Mouse (Mus musculus): Measurements from ENCODE around the gene Nap1l1. TPM values are rescaled to one million over a fixed set of nuclear protein-coding genes. Genes with fewer than 3 reads are reported as not detected.

Nap1l1 gene
- total and polyA plus RNA-seq, 2 experiments: 3.7 to 27.8 TPM

GRCm38 (mm10) chr10:111506926-111507459, 34.0 kb downstream of the Nap1l1 start:
- peaks cover 13% of the 10 kb centered on the region; the same call in 1 of the 2 replicates for H3K79me2 ChIP-seq (ENCODE audit: control insufficient read depth, insufficient read depth, low read length)
- TF ChIP-seq POLR2A (IDR thresholded peaks at IDR 0.05; ENCODE audit: extremely low read depth, insufficient read depth, low read length): no peak; the same call in 1 of the 2 replicates
- TF ChIP-seq CTCF (IDR thresholded peaks at IDR 0.05; ENCODE audit: low read depth, low read length): no peak
- peaks cover 6% of the 10 kb centered on the region; the same call in 1 of the 2 replicates for H3K36me3 ChIP-seq (ENCODE audit: control insufficient read depth, insufficient read depth, low read length)
- no peaks in the 10 kb centered on the region for H3K27me3 ChIP-seq (ENCODE audit: control insufficient read depth, insufficient read depth, low read length)
- WGBS: under 1% methylated on average over 23 of the region's 23 CpGs
- H3K27ac ChIP-seq (replicated peaks; ENCODE audit: insufficient read depth, low read depth, low read length): peak overlapping the region; percentile 80
- H3K9ac ChIP-seq (ENCODE audit: low read depth, low read length): peak overlapping the region; percentile 98
- H3K4me1 ChIP-seq (ENCODE audit: control insufficient read depth, insufficient read depth, low read length): peaks cover 6% of the 10 kb centered on the region
- no peak for DNase-seq (ENCODE audit: extremely low read depth, low read depth, low spot score)
- peak overlapping the region; percentile 93 for H3K4me3 ChIP-seq (ENCODE audit: insufficient read depth, low read depth, low read length)

- Histone ChIP-seq H3K27ac (replicated peaks; ENCODE audit: insufficient read depth, low read depth, low read length) (peak overlapping the region; percentile 80), H3K79me2 (ENCODE audit: control insufficient read depth, insufficient read depth, low read length) (peaks cover 13% of the 10 kb centered on the region; the same call in 1 of the 2 replicates), H3K27me3 (ENCODE audit: control insufficient read depth, insufficient read depth, low read length) (no peaks in the 10 kb centered on the region), H3K36me3 (ENCODE audit: control insufficient read depth, insufficient read depth, low read length) (peaks cover 6% of the 10 kb centered on the region; the same call in 1 of the 2 replicates), H3K4me3 (ENCODE audit: insufficient read depth, low read depth, low read length) (peak overlapping the region; percentile 93), H3K9ac (ENCODE audit: low read depth, low read length) (peak overlapping the region; percentile 98), H3K4me1 (ENCODE audit: control insufficient read depth, insufficient read depth, low read length) (peaks cover 6% of the 10 kb centered on the region)
- TF ChIP-seq POLR2A (IDR thresholded peaks at IDR 0.05; ENCODE audit: extremely low read depth, insufficient read depth, low read length) (peak; percentile 16; the same call in 1 of the 2 replicates), CTCF (IDR thresholded peaks at IDR 0.05; ENCODE audit: low read depth, low read length) (0 out of 2 replicates have a peak, but pooled peaks have one; percentile 16)
- 3% methylated on average over 38 of the region's 38 CpGs for WGBS
- peak; percentile 80 for DNase-seq (ENCODE audit: extremely low read depth, low read depth, low spot score)
These were observed 34.6 kb downstream of the Nap1l1 start for GRCm38 (mm10) chr10:111507460-111508211.

- 13% methylated on average over 7 of the region's 7 CpGs for WGBS
- H3K4me3 ChIP-seq (ENCODE audit: insufficient read depth, low read depth, low read length): peak overlapping the region; percentile 93
- H3K4me1 ChIP-seq (ENCODE audit: control insufficient read depth, insufficient read depth, low read length): peaks cover 6% of the 10 kb centered on the region
- DNase-seq (ENCODE audit: extremely low read depth, low read depth, low spot score): peak; percentile 17
- H3K79me2 ChIP-seq (ENCODE audit: control insufficient read depth, insufficient read depth, low read length): peaks cover 13% of the 10 kb centered on the region; the same call in 1 of the 2 replicates
- peak overlapping the region; percentile 71 for H3K9ac ChIP-seq (ENCODE audit: low read depth, low read length)
- H3K27me3 ChIP-seq (ENCODE audit: control insufficient read depth, insufficient read depth, low read length): no peaks in the 10 kb centered on the region
- peak overlapping the region; percentile 80 for H3K27ac ChIP-seq (replicated peaks; ENCODE audit: insufficient read depth, low read depth, low read length)
- H3K36me3 ChIP-seq (ENCODE audit: control insufficient read depth, insufficient read depth, low read length): peaks cover 6% of the 10 kb centered on the region; the same call in 1 of the 2 replicates
- TF ChIP-seq CTCF (IDR thresholded peaks at IDR 0.05; ENCODE audit: low read depth, low read length) (no peak), POLR2A (IDR thresholded peaks at IDR 0.05; ENCODE audit: extremely low read depth, insufficient read depth, low read length) (no peak)
These were observed 35.5 kb downstream of the Nap1l1 start for GRCm38 (mm10) chr10:111508324-111509080.

- Histone ChIP-seq H3K4me1 (ENCODE audit: control insufficient read depth, insufficient read depth, low read length) (0 out of 2 replicates have a peak, but pooled peaks cover 1% of the 10 kb centered on the region), H3K9ac (ENCODE audit: low read depth, low read length) (peak overlapping the region; percentile 52), H3K4me3 (ENCODE audit: insufficient read depth, low read depth, low read length) (peak overlapping the region; percentile 93), H3K79me2 (ENCODE audit: control insufficient read depth, insufficient read depth, low read length) (peaks cover 13% of the 10 kb centered on the region; the same call in 1 of the 2 replicates), H3K36me3 (ENCODE audit: control insufficient read depth, insufficient read depth, low read length) (peaks cover 6% of the 10 kb centered on the region; the same call in 1 of the 2 replicates), H3K27ac (replicated peaks; ENCODE audit: insufficient read depth, low read depth, low read length) (peak overlapping the region; percentile 63), H3K27me3 (ENCODE audit: control insufficient read depth, insufficient read depth, low read length) (no peaks in the 10 kb centered on the region)
- peak; percentile 54 for DNase-seq (ENCODE audit: extremely low read depth, low read depth, low spot score)
- 22% methylated on average over 8 of the region's 8 CpGs for WGBS
- TF ChIP-seq POLR2A (IDR thresholded peaks at IDR 0.05; ENCODE audit: extremely low read depth, insufficient read depth, low read length) (no peak), CTCF (IDR thresholded peaks at IDR 0.05; ENCODE audit: low read depth, low read length) (no peak)
These were observed 36.2 kb downstream of the Nap1l1 start for GRCm38 (mm10) chr10:111509103-111509784.

- Histone ChIP-seq H3K27ac (replicated peaks; ENCODE audit: insufficient read depth, low read depth, low read length) (peak overlapping the region; percentile 63), H3K4me3 (ENCODE audit: insufficient read depth, low read depth, low read length) (no peak overlapping the region), H3K36me3 (ENCODE audit: control insufficient read depth, insufficient read depth, low read length) (peaks cover 6% of the 10 kb centered on the region; the same call in 1 of the 2 replicates), H3K27me3 (ENCODE audit: control insufficient read depth, insufficient read depth, low read length) (no peaks in the 10 kb centered on the region), H3K79me2 (ENCODE audit: control insufficient read depth, insufficient read depth, low read length) (peaks cover 13% of the 10 kb centered on the region; the same call in 1 of the 2 replicates), H3K9ac (ENCODE audit: low read depth, low read length) (no peak overlapping the region), H3K4me1 (ENCODE audit: control insufficient read depth, insufficient read depth, low read length) (0 out of 2 replicates have a peak, but pooled peaks cover 1% of the 10 kb centered on the region)
- TF ChIP-seq POLR2A (IDR thresholded peaks at IDR 0.05; ENCODE audit: extremely low read depth, insufficient read depth, low read length): no peak
- no peak for TF ChIP-seq CTCF (IDR thresholded peaks at IDR 0.05; ENCODE audit: low read depth, low read length)
- 34% methylated on average over 7 of the region's 7 CpGs for WGBS
- peak; percentile 55 for DNase-seq (ENCODE audit: extremely low read depth, low read depth, low spot score)
These were observed 37.0 kb downstream of the Nap1l1 start for GRCm38 (mm10) chr10:111509981-111510380.

Measured in liver, adult 2 months (tissue).